Mouse (Mus musculus): ENCODE measurements around the gene Actn4. TPM values are rescaled to one million over a fixed set of nuclear protein-coding genes. Genes with fewer than 3 reads are reported as not detected.
A peak's percentile ranks its signal among the peaks of the same experiment; 100 is the strongest.

Actn4 gene
- total RNA-seq (2022) = 100 to 1,000 TPM; 161 to 178 (median 177) TPM

- peak; percentile 93 to 98 for DNase-seq (ENCODE audit: low spot score in 2 of 2)
Measured at GRCm38 (mm10) chr7:28961927-28962670, at the start of gene Actn4. TSS of gene Actn4 (minus strand) at chr7:28962340.

DNA sequence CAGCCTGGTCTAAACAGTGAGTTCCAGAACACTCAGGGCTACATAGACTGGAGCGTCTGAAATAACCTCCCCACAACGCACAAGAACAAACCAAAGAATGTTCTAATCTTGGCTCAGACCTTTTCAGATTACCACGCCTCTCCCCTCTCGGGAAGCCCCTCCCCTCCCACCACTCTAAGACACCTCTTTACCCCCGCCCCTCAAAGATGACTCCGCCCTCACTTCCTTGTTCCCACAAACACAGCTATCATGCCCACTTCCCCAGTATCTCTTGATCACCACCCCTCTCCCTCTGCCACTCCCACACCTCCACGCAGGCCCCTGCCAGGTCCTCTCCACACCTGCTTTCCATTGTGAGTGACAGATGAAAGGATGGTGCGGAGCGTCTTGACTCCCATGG is 46.6 kb upstream of the Actn4 start:
- DNase-seq (ENCODE audit: low spot score in 2 of 2) = no peak

DNA sequence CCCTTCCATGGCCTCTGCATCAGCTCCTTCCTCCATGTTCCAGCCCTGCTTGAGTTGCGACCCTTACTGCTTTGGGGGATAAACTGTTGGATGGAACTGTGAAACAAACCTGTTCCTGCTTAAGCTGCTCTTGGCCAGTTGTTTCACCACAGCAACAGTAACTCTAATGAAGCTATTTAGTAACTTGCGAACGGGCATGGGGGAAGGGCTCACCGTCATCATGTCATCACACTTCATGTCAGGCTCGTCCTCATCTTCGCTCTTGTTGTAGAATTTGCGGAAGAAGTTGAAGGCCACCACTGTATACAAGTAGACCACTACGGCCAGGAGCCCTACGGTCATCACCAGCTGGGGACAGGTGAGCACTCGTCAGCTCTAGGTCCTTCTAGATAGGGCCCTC is 46.0 kb upstream of the Actn4 start:
- no peak for DNase-seq (ENCODE audit: low spot score in 2 of 2)

GRCm38 (mm10) chr7:29007224-29008101 is 45.3 kb upstream of the Actn4 start:
- no peak for DNase-seq (ENCODE audit: low spot score in 2 of 2)

DNA sequence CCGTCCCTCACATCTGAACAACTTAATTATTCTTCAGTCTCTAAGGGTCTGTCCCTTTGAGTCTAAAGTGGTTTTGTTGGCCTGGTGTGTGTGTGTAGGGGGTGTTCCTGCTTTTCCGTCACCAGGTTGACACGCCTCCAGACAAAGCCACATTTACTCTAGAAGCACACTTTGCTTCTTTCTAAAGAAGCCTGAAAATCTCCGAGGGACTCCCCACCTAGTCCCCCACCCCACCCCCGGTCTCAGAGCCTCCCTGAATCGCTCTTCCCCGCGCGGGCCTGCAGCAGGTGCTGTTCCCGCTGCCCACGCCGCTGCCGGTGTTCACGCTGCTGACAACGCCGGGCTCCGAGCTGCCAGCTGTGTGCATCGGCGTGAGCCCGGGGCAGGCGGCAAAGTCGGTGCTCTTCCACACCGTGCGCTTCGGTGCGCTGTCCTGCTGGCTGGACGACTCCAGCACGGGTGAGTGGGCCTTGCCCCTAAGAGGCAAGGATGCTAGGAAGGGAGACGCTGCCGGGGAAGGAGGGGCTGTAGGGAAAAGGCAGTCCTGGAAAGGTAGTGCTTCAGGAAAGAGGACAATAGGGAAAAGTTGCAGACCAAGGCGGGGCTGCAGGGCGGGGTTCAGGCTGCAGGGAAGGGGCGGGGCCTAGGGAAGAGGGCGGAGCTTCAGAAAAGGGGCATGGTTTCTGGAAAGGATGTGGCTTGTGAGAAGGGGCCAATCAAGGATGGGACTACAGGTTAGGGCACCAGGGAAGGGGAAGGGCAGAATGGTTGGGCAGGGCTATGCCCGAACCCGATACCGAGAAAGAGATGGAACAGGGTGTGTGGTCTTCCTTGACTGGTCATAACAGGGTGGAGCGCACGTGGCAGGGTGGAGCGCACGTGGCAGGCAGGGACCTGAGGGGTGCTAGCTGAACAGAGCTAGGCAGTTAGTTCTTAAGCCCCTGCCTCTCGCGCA is 38.8 kb upstream of the Actn4 start:
- no peak for DNase-seq (ENCODE audit: low spot score in 2 of 2)

GRCm38 (mm10) chr7:28993402-28993801 is 31.3 kb upstream of the Actn4 start:
- DNase-seq (ENCODE audit: low spot score in 2 of 2) = no peak

DNA sequence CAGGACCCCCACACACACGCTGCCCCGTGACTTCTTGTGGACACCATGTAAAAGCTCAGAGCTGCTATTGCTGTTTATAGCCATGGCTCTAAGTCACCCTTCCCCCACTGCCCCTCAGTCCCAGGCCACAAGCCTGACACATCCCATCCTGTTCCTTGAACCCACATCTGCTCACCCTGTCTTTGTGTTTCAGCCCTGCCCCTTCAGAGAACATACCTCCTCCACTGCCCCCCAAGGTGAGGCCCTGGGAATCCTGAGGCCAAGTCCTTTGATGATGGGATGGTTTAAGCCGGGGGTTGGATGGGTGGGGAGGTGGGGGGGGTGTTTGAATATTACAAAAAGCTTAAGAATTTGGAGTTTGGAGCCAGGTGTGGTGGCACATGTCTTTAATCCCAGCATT is 30.9 kb upstream of the Actn4 start:
- no peak for DNase-seq (ENCODE audit: low spot score in 2 of 2)

DNA sequence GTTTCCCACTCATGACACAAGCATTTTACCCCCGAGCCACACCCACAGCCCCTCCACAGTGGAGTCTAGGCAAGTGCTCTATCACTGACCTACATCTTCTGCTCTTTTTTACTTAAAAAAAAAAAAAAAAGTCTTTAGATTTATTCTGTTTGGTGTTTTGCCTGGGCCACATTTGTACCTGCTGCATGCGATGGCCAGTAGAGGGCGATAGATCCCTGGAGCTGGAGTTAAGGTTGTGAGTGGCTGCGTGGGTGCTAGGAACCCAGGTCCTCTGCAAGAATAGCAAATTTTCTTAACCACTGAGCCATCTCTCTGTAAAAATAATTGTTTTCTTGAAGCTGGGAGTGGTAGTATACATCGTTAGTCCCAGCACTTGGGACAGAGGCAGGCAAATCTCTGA is 29.5 kb upstream of the Actn4 start:
- DNase-seq (ENCODE audit: low spot score in 2 of 2) = no peak

- DNase-seq (ENCODE audit: low spot score in 2 of 2) = no peak
Measured at GRCm38 (mm10) chr7:28990766-28991273, 28.7 kb upstream of the Actn4 start.

DNA sequence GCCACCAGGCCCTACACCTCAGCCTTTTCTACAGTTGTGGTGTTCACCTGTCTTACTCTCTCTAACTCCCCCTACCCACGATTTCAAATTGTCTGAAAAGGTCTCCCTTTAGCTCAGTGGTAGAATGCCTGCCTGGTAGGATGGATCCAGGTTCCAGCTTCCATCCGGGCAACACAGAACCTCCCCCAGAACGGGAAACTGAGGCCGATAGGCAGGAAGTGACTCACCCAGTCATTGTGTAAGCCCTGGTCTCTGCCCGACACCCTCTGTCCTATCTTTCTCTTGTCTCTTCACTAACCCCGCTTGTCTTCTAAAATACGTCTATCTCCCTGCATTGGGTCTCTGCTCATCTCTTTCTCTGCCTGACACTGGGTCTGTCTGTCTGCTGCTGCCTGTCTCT is 23.1 kb upstream of the Actn4 start:
- no peak for DNase-seq (ENCODE audit: low spot score in 2 of 2)

GRCm38 (mm10) chr7:28984452-28984851 is 22.3 kb upstream of the Actn4 start:
- DNase-seq (ENCODE audit: low spot score in 2 of 2) = no peak

GRCm38 (mm10) chr7:28983849-28984248 is 21.7 kb upstream of the Actn4 start:
- no peak for DNase-seq (ENCODE audit: low spot score in 2 of 2)

DNA sequence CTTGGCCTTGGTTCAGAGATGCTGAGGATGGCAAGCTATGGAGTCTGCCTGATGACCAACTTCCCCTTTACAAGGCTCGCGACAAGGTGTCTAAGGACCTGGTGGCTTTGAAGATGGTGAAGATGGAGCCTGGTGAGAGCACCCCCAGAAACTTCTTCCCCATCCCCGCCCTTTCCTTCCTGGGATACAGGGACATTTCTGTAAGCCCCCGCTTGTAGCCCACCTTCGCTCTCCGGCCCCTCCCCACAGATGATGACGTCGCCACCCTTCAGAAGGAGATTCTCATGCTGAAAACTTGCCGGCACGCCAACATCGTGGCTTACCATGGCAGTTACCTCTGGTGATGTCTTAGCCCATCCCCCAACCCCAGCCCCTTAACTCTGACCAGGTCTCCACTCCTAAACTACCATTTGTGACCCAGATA is 21.0 kb upstream of the Actn4 start:
- no peak for DNase-seq (ENCODE audit: low spot score in 2 of 2)

DNA sequence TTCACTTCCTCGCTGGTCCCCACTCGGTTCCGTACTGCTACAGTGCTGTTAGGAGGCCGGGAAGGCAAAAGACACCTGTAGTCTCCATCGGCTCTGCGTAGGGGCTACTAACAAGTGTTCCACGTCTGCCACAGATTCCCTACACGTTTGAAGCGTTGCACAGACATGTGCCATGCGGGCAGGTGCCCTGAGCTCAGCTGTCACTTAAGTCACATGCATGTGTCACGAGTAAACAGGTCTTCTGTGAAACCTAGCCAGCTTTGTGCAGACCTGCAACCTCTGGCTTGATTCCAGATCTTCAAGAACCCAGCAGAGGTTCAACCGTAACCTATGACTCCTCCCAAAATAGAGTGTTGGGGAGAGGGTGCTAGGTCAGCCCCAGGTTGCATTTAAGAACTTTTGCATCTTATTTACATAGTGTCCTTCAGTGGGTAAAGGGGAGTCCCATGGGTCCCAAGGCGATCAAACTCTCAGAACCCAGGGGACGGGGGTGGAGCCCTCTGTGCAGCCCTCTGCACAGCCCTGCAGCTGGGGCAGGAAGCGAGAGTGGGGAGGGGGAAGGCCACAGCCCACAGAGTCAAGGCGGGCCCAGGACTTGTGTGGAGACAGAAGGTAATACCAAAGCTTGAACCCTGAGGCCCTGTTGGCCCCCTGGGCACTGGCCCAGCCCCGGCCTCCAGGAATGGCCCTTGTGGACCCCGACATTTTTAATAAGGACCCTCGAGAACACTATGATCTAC is 20.3 kb upstream of the Actn4 start:
- DNase-seq (ENCODE audit: low spot score in 2 of 2) = no peak

- DNase-seq (ENCODE audit: low spot score in 2 of 2) = peak; percentile 83 to 99
Measured at GRCm38 (mm10) chr7:28981651-28982273, 19.6 kb upstream of the Actn4 start, which contains the start of the genes Eif3k and Map4k1. TSS of gene Eif3k (minus strand) at chr7:28981864. TSS of gene Map4k1 (plus strand) at chr7:28982050.

GRCm38 (mm10) chr7:28977556-28977955 is 15.4 kb upstream of the Actn4 start:
- no peak for DNase-seq (ENCODE audit: low spot score in 2 of 2)

- no peak for DNase-seq (ENCODE audit: low spot score in 2 of 2)
Measured at GRCm38 (mm10) chr7:28973025-28973424, 10.9 kb upstream of the Actn4 start.

- DNase-seq (ENCODE audit: low spot score in 2 of 2) = peak in 1 of 2 experiments; percentile 56
Measured at GRCm38 (mm10) chr7:28972542-28972985, 10.4 kb upstream of the Actn4 start.

DNA sequence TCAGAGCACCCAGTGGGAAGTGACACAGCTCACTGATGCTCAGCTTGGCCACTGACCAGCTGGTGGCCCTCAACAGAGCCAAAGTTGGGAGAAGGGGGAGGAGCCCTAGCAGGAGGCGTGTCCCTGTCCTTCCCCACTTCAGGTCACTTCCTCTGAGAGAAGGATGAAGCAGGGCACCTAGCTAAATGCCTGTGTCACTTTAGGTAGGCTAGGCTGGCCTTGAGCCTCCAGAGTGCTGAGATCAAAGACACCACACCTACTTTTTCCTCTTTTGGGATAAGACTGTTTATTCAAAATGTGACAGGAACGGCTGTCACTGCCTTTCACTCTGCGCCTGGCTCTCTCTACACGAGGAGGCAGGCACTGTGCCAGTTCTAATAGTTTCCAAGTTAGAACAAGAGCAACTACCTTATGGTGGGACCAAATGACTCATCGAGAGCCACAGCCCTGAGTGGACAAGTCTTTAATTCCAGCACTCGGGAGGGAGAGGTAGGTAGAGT is 9.7 kb upstream of the Actn4 start:
- no peak for DNase-seq (ENCODE audit: low spot score in 2 of 2)

DNA sequence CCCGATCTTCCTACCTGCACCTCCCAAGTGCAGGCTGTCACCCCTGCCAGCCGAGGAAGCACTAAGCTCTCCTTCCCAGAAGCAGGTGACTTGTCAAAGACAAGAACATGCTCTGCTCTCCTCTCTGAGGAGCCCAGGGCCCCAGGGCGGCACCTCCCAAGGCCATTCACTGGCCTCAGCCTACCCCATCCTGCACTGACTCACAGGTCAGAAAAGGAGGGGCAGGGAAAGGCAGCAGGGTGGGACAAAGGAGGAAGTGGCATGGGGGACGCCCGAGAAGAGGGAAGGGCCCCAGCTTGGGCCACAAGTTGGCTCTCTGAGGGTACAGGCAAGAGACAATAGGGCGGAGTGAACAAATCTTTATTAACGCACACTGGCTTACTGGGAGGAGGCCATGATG is 8.9 kb upstream of the Actn4 start:
- no peak for DNase-seq (ENCODE audit: low spot score in 2 of 2)

All from left cerebral cortex, adult 8-10 months (tissue).